ENCODE assay signal across 8 mouse cellular contexts in genomic region chr11:77446628-77447041, GRCm38 (mm10). TPM values are rescaled to one million over a fixed set of nuclear protein-coding genes. Genes with fewer than 3 reads are reported as not detected.
DNase-seq lines count a peak whose midpoint lies in the region; ATAC-seq lines count a peak whose summit lies in the region.

No protein-coding gene starts in this region.

- H3K9ac ChIP-seq in limb, embryonic 11.5 days (ENCODE audit: low read length) = no peak overlapping the region
- no peak overlapping the region for H3K9ac ChIP-seq in liver, embryonic 11.5 days (ENCODE audit: low read depth, low read length)
- H3K9ac ChIP-seq in neural tube, embryonic 15.5 days (replicated peaks) = no peak overlapping the region

- no peak overlapping the region for H3K27ac ChIP-seq in limb, embryonic 11.5 days (replicated peaks; ENCODE audit: low read depth, low read length)
- H3K27ac ChIP-seq in limb, embryonic 10.5 days = no peak overlapping the region
- 0 out of 2 replicates have a peak overlapping the region, but pooled peaks have one; percentile 9 for H3K27ac ChIP-seq in liver, embryonic 11.5 days (ENCODE audit: low read depth, low read length)
- H3K27ac ChIP-seq in neural tube, embryonic 15.5 days (replicated peaks) = no peak overlapping the region

- no peaks in the 10 kb centered on the region for H3K4me1 ChIP-seq in limb, embryonic 11.5 days (ENCODE audit: control insufficient read depth, insufficient read depth, low read length)
- H3K4me1 ChIP-seq in limb, embryonic 10.5 days = no peaks in the 10 kb centered on the region
- H3K4me1 ChIP-seq in liver, embryonic 11.5 days (replicated peaks; ENCODE audit: control insufficient read depth, insufficient read depth, low read length) = 0 out of 2 replicates have a peak, but pooled peaks cover 2% of the 10 kb centered on the region
- no peaks in the 10 kb centered on the region for H3K4me1 ChIP-seq in neural tube, embryonic 15.5 days

- no peaks in the 10 kb centered on the region for H3K36me3 ChIP-seq in limb, embryonic 11.5 days (ENCODE audit: control insufficient read depth, insufficient read depth, low read length)
- H3K36me3 ChIP-seq in limb, embryonic 10.5 days = peaks cover 30% of the 10 kb centered on the region
- peaks cover 5% of the 10 kb centered on the region; the same call in 1 of the 2 replicates for H3K36me3 ChIP-seq in liver, embryonic 11.5 days (ENCODE audit: control insufficient read depth, insufficient read depth, low read length)
- H3K36me3 ChIP-seq in neural tube, embryonic 15.5 days = peaks cover 30% of the 10 kb centered on the region

- no peak overlapping the region for H3K4me3 ChIP-seq in limb, embryonic 11.5 days (ENCODE audit: low read depth, low read length)
- H3K4me3 ChIP-seq in limb, embryonic 10.5 days = no peak overlapping the region
- H3K4me3 ChIP-seq in liver, embryonic 11.5 days (ENCODE audit: low read depth, low read length) = no peak overlapping the region
- no peak overlapping the region for H3K4me3 ChIP-seq in neural tube, embryonic 15.5 days (replicated peaks)

- no peak overlapping the region for H3K4me2 ChIP-seq in limb, embryonic 11.5 days (ENCODE audit: low read depth, severe bottlenecking)
- H3K4me2 ChIP-seq in liver, embryonic 11.5 days = no peak overlapping the region
- no peak overlapping the region for H3K4me2 ChIP-seq in neural tube, embryonic 15.5 days

- peak; percentile 31 for DNase-seq in limb, embryonic 11.5 days (ENCODE audit: low spot score)
- no peak for DNase-seq in limb, embryonic 10.5 days (ENCODE audit: low spot score)
- peak; percentile 84 for DNase-seq in R1 (ENCODE audit: low read depth, low spot score)
- peak; percentile 66 for DNase-seq in embryo, embryonic 10 days (ENCODE audit: low spot score)
- peak; percentile 66 for DNase-seq in heart, postnatal 4 days
- no peak for DNase-seq in liver, embryonic 11.5 days (ENCODE audit: low spot score)
- DNase-seq in retina, postnatal 1 day = peak; percentile 77

- 56% methylated on average over 6 of the region's 6 CpGs for WGBS in limb, embryonic 11.5 days
- 64% methylated on average over 6 of the region's 6 CpGs for WGBS in limb, embryonic 10.5 days
- WGBS in liver, embryonic 11.5 days = 29% methylated on average over 6 of the region's 6 CpGs
- 61% methylated on average over 6 of the region's 6 CpGs for WGBS in neural tube, embryonic 15.5 days

- H3K9me3 ChIP-seq in limb, embryonic 11.5 days (ENCODE audit: control insufficient read depth, low read length) = no peaks in the 10 kb centered on the region
- no peaks in the 10 kb centered on the region for H3K9me3 ChIP-seq in limb, embryonic 10.5 days (replicated peaks)
- H3K9me3 ChIP-seq in liver, embryonic 11.5 days (ENCODE audit: control insufficient read depth, low read length) = no peaks in the 10 kb centered on the region
- H3K9me3 ChIP-seq in neural tube, embryonic 15.5 days (replicated peaks) = no peaks in the 10 kb centered on the region

- no peaks in the 10 kb centered on the region for H3K27me3 ChIP-seq in limb, embryonic 11.5 days (ENCODE audit: control insufficient read depth, insufficient read depth, low read length)
- H3K27me3 ChIP-seq in limb, embryonic 10.5 days (ENCODE audit: low read depth, poor library complexity, severe bottlenecking) = no peaks in the 10 kb centered on the region
- no peaks in the 10 kb centered on the region for H3K27me3 ChIP-seq in liver, embryonic 11.5 days (replicated peaks; ENCODE audit: control insufficient read depth, insufficient read depth, low read length)
- no peaks in the 10 kb centered on the region for H3K27me3 ChIP-seq in neural tube, embryonic 15.5 days (replicated peaks)

- ATAC-seq in limb, embryonic 11.5 days (ENCODE audit: insufficient number of reproducible peaks, low FRiP score, low TSS enrichment, low read depth) = no peak
- ATAC-seq in liver, embryonic 11.5 days (replicated peaks; ENCODE audit: low FRiP score) = peak; percentile 73
- no peak for ATAC-seq in neural tube, embryonic 15.5 days (ENCODE audit: low FRiP score)

RNA-seq across cellular contexts. Expression of gene Coro6, which starts 15.6 kb away (rescaled TPM):
- 0.28 and 0.29 TPM in 2 replicates for polyA plus RNA-seq in limb, embryonic 11.5 days (2014; fragmentation: Nextera tagmentation; extraction: Ambion mirVana)
- 0.15 TPM in 1 of 2 replicates, not detected in the other for polyA plus RNA-seq in limb, embryonic 10.5 days (2016; fragmentation: Nextera tagmentation; extraction: Ambion mirVana)
- 100 to 1,000 TPM; 190 to 194 TPM for total RNA-seq in heart, postnatal 4 days (2021)
- polyA plus RNA-seq in liver, embryonic 11.5 days (2014; fragmentation: Nextera tagmentation; extraction: Ambion mirVana) = 0.35 and 0.40 TPM in 2 replicates
- 1.3 and 1.5 TPM in 2 replicates for polyA plus RNA-seq in neural tube, embryonic 15.5 days (2015; fragmentation: Nextera tagmentation; extraction: Ambion mirVana)

RNA-seq across cellular contexts. Expression of gene Ankrd13b, which starts 42.8 kb away (rescaled TPM):
- 12.8 and 13.3 TPM in 2 replicates for polyA plus RNA-seq in limb, embryonic 11.5 days (2014; fragmentation: Nextera tagmentation; extraction: Ambion mirVana)
- polyA plus RNA-seq in limb, embryonic 10.5 days (2016; fragmentation: Nextera tagmentation; extraction: Ambion mirVana) = 12.5 and 13.4 TPM in 2 replicates
- 10 to 100 TPM; 17.3 to 17.4 TPM for total RNA-seq in heart, postnatal 4 days (2021)
- polyA plus RNA-seq in liver, embryonic 11.5 days (2014; fragmentation: Nextera tagmentation; extraction: Ambion mirVana) = 4.4 and 5.6 TPM in 2 replicates
- polyA plus RNA-seq in neural tube, embryonic 15.5 days (2015; fragmentation: Nextera tagmentation; extraction: Ambion mirVana) = 31.5 and 41.3 TPM in 2 replicates

RNA-seq across cellular contexts. Expression of gene Git1, which starts 46.7 kb away (rescaled TPM):
- polyA plus RNA-seq in limb, embryonic 11.5 days (2014; fragmentation: Nextera tagmentation; extraction: Ambion mirVana) = 16.4 and 17.0 TPM in 2 replicates
- polyA plus RNA-seq in limb, embryonic 10.5 days (2016; fragmentation: Nextera tagmentation; extraction: Ambion mirVana) = 13.6 and 14.8 TPM in 2 replicates
- total RNA-seq in heart, postnatal 4 days (2021) = 10 to 100 TPM; 76.8 to 81.0 TPM
- 10.1 and 14.1 TPM in 2 replicates for polyA plus RNA-seq in liver, embryonic 11.5 days (2014; fragmentation: Nextera tagmentation; extraction: Ambion mirVana)
- polyA plus RNA-seq in neural tube, embryonic 15.5 days (2015; fragmentation: Nextera tagmentation; extraction: Ambion mirVana) = 13.9 and 14.0 TPM in 2 replicates

Comparison
In these comparisons a context has a peak if more than half of its experiments do, and no peak if none do; other contexts are left out.
1. DNase-seq: peak in limb, embryonic 11.5 days (single experiment), R1 (single experiment), embryo, embryonic 10 days (single experiment), heart, postnatal 4 days (single experiment) and retina, postnatal 1 day (single experiment); none in limb, embryonic 10.5 days (single experiment) and liver, embryonic 11.5 days (single experiment).